Mouse (Mus musculus): ENCODE data around the gene Man2c1. TPM values are rescaled to one million over a fixed set of nuclear protein-coding genes. Genes with fewer than 3 reads are reported as not detected.

Gene Man2c1
- polyA plus RNA-seq, 1 experiment from 2014 or later: 24.4 TPM

GRCm38 (mm10) chr9:57152331-57152730, 21.8 kb downstream of the Man2c1 start:
- no peak overlapping the region for H3K9ac ChIP-seq (ENCODE audit: low read length)
- peaks cover 7% of the 10 kb centered on the region for H3K4me1 ChIP-seq (ENCODE audit: control insufficient read depth, insufficient read depth, low read length)
- 46% methylated on average over 6 of the region's 6 CpGs for WGBS
- no peak for ATAC-seq
- no peaks in the 10 kb centered on the region for H3K9me3 ChIP-seq (replicated peaks; ENCODE audit: control insufficient read depth, low read length)
- no peak overlapping the region for H3K4me3 ChIP-seq (ENCODE audit: low read depth, low read length)
- H3K36me3 ChIP-seq (ENCODE audit: control insufficient read depth, insufficient read depth, low read length): 0 out of 2 replicates have a peak, but pooled peaks cover 3% of the 10 kb centered on the region
- H3K27me3 ChIP-seq (replicated peaks; ENCODE audit: control insufficient read depth, insufficient read depth, low read length): no peaks in the 10 kb centered on the region
- H3K27ac ChIP-seq (ENCODE audit: low read depth, low read length): no peak overlapping the region
- no peak for DNase-seq (ENCODE audit: low spot score)
- no peak overlapping the region for H3K4me2 ChIP-seq (ENCODE audit: low read length)

- H3K36me3 ChIP-seq (ENCODE audit: control insufficient read depth, insufficient read depth, low read length): 0 out of 2 replicates have a peak, but pooled peaks cover 3% of the 10 kb centered on the region
- H3K4me3 ChIP-seq (ENCODE audit: low read depth, low read length): no peak overlapping the region
- no peak for DNase-seq (ENCODE audit: low spot score)
- H3K27ac ChIP-seq (ENCODE audit: low read depth, low read length): no peak overlapping the region
- H3K9ac ChIP-seq (ENCODE audit: low read length): no peak overlapping the region
- WGBS: 93% methylated on average over 7 of the region's 7 CpGs
- no peaks in the 10 kb centered on the region for H3K9me3 ChIP-seq (replicated peaks; ENCODE audit: control insufficient read depth, low read length)
- ATAC-seq: no peak
- H3K4me1 ChIP-seq (ENCODE audit: control insufficient read depth, insufficient read depth, low read length): peaks cover 6% of the 10 kb centered on the region; the same call in 1 of the 2 replicates
- H3K4me2 ChIP-seq (ENCODE audit: low read length): no peak overlapping the region
- no peaks in the 10 kb centered on the region for H3K27me3 ChIP-seq (replicated peaks; ENCODE audit: control insufficient read depth, insufficient read depth, low read length)
These were observed 25.9 kb downstream of the Man2c1 start for GRCm38 (mm10) chr9:57156383-57156782.

GRCm38 (mm10) chr9:57156823-57157222, 26.3 kb downstream of the Man2c1 start:
- no peaks in the 10 kb centered on the region for H3K9me3 ChIP-seq (replicated peaks; ENCODE audit: control insufficient read depth, low read length)
- H3K4me1 ChIP-seq (ENCODE audit: control insufficient read depth, insufficient read depth, low read length): peaks cover 6% of the 10 kb centered on the region; the same call in 1 of the 2 replicates
- no peaks in the 10 kb centered on the region for H3K27me3 ChIP-seq (replicated peaks; ENCODE audit: control insufficient read depth, insufficient read depth, low read length)
- ATAC-seq (no peak), DNase-seq (ENCODE audit: low spot score) (no peak)
- whole genome bisulfite sequencing: 85% methylated on average over 8 of the region's 8 CpGs
- H3K4me3 ChIP-seq (ENCODE audit: low read depth, low read length): no peak overlapping the region
- no peak overlapping the region for H3K27ac ChIP-seq (ENCODE audit: low read depth, low read length)
- no peak overlapping the region for H3K9ac ChIP-seq (ENCODE audit: low read length)
- H3K36me3 ChIP-seq (ENCODE audit: control insufficient read depth, insufficient read depth, low read length): 0 out of 2 replicates have a peak, but pooled peaks cover 3% of the 10 kb centered on the region
- H3K4me2 ChIP-seq (ENCODE audit: low read length): peak overlapping the region; percentile 65

- Histone ChIP-seq H3K4me2 (ENCODE audit: low read length) (peak overlapping the region; percentile 65), H3K27ac (ENCODE audit: low read depth, low read length) (no peak overlapping the region), H3K36me3 (ENCODE audit: control insufficient read depth, insufficient read depth, low read length) (0 out of 2 replicates have a peak, but pooled peaks cover 3% of the 10 kb centered on the region), H3K4me1 (ENCODE audit: control insufficient read depth, insufficient read depth, low read length) (peaks cover 6% of the 10 kb centered on the region; the same call in 1 of the 2 replicates), H3K9me3 (replicated peaks; ENCODE audit: control insufficient read depth, low read length) (no peaks in the 10 kb centered on the region), H3K4me3 (ENCODE audit: low read depth, low read length) (peak overlapping the region; percentile 60), H3K9ac (ENCODE audit: low read length) (peak overlapping the region; percentile 72), H3K27me3 (replicated peaks; ENCODE audit: control insufficient read depth, insufficient read depth, low read length) (no peaks in the 10 kb centered on the region)
- WGBS: 32% methylated on average over 13 of the region's 13 CpGs
- ATAC-seq (no peak), DNase-seq (ENCODE audit: low spot score) (no peak)
These were observed 27.0 kb downstream of the Man2c1 start for GRCm38 (mm10) chr9:57157499-57157898.

- under 1% methylated on average over 24 of the region's 24 CpGs for WGBS
- peak within 1 kb of the TSS; percentile 72 for H3K9ac ChIP-seq (ENCODE audit: low read length)
- peak within 1 kb of the TSS; percentile 65 for H3K4me2 ChIP-seq (ENCODE audit: low read length)
- DNase-seq (ENCODE audit: low spot score): peak; percentile 99
- H3K27ac ChIP-seq (ENCODE audit: low read depth, low read length): no peak within 1 kb of the TSS; the same call in 1 of the 2 replicates
- 0 out of 2 replicates have a peak, but pooled peaks cover 3% of the 10 kb centered on the region for H3K36me3 ChIP-seq (ENCODE audit: control insufficient read depth, insufficient read depth, low read length)
- peak; percentile 97 for ATAC-seq
- H3K9me3 ChIP-seq (replicated peaks; ENCODE audit: control insufficient read depth, low read length): no peaks in the 10 kb centered on the region
- H3K4me3 ChIP-seq (ENCODE audit: low read depth, low read length): peak within 1 kb of the TSS; percentile 60
- no peaks in the 10 kb centered on the region for H3K27me3 ChIP-seq (replicated peaks; ENCODE audit: control insufficient read depth, insufficient read depth, low read length)
- H3K4me1 ChIP-seq (ENCODE audit: control insufficient read depth, insufficient read depth, low read length): peaks cover 6% of the 10 kb centered on the region; the same call in 1 of the 2 replicates
These were observed 27.6 kb downstream of the Man2c1 start, which contains the start of gene Commd4 for GRCm38 (mm10) chr9:57158013-57158470. TSS of gene Commd4 (minus strand) at chr9:57158331.

GRCm38 (mm10) chr9:57158506-57158905, 28.0 kb downstream of the Man2c1 start:
- peak overlapping the region; percentile 60 for H3K4me3 ChIP-seq (ENCODE audit: low read depth, low read length)
- no peak for DNase-seq (ENCODE audit: low spot score)
- H3K27me3 ChIP-seq (replicated peaks; ENCODE audit: control insufficient read depth, insufficient read depth, low read length): no peaks in the 10 kb centered on the region
- H3K9me3 ChIP-seq (replicated peaks; ENCODE audit: control insufficient read depth, low read length): no peaks in the 10 kb centered on the region
- H3K4me2 ChIP-seq (ENCODE audit: low read length): peak overlapping the region; percentile 65
- peak; percentile 27 for ATAC-seq
- H3K9ac ChIP-seq (ENCODE audit: low read length): peak overlapping the region; percentile 72
- WGBS: 39% methylated on average over 11 of the region's 11 CpGs
- H3K4me1 ChIP-seq (ENCODE audit: control insufficient read depth, insufficient read depth, low read length): peaks cover 6% of the 10 kb centered on the region; the same call in 1 of the 2 replicates
- 0 out of 2 replicates have a peak, but pooled peaks cover 3% of the 10 kb centered on the region for H3K36me3 ChIP-seq (ENCODE audit: control insufficient read depth, insufficient read depth, low read length)
- H3K27ac ChIP-seq (ENCODE audit: low read depth, low read length): no peak overlapping the region; the same call in 1 of the 2 replicates

GRCm38 (mm10) chr9:57162496-57162895, 32.0 kb downstream of the Man2c1 start:
- Histone ChIP-seq H3K27me3 (replicated peaks; ENCODE audit: control insufficient read depth, insufficient read depth, low read length) (no peaks in the 10 kb centered on the region), H3K4me3 (ENCODE audit: low read depth, low read length) (no peak overlapping the region), H3K4me1 (ENCODE audit: control insufficient read depth, insufficient read depth, low read length) (peaks cover 2% of the 10 kb centered on the region; the same call in 1 of the 2 replicates), H3K4me2 (ENCODE audit: low read length) (no peak overlapping the region), H3K27ac (ENCODE audit: low read depth, low read length) (no peak overlapping the region), H3K9ac (ENCODE audit: low read length) (no peak overlapping the region), H3K36me3 (ENCODE audit: control insufficient read depth, insufficient read depth, low read length) (no peaks in the 10 kb centered on the region), H3K9me3 (replicated peaks; ENCODE audit: control insufficient read depth, low read length) (no peaks in the 10 kb centered on the region)
- 13% methylated on average over 3 of the region's 3 CpGs for WGBS
- DNase-seq (ENCODE audit: low spot score) (peak; percentile 33), ATAC-seq (no peak)

GRCm38 (mm10) chr9:57163137-57163536, 32.6 kb downstream of the Man2c1 start:
- 25% methylated on average over 2 of the region's 2 CpGs for WGBS
- DNase-seq (ENCODE audit: low spot score): no peak

GRCm38 (mm10) chr9:57166173-57166572, 35.7 kb downstream of the Man2c1 start:
- Histone ChIP-seq H3K4me3 (ENCODE audit: low read depth, low read length) (no peak overlapping the region), H3K27ac (ENCODE audit: low read depth, low read length) (no peak overlapping the region), H3K9ac (ENCODE audit: low read length) (no peak overlapping the region), H3K9me3 (replicated peaks; ENCODE audit: control insufficient read depth, low read length) (no peaks in the 10 kb centered on the region), H3K36me3 (ENCODE audit: control insufficient read depth, insufficient read depth, low read length) (no peaks in the 10 kb centered on the region), H3K4me1 (ENCODE audit: control insufficient read depth, insufficient read depth, low read length) (no peaks in the 10 kb centered on the region), H3K27me3 (replicated peaks; ENCODE audit: control insufficient read depth, insufficient read depth, low read length) (no peaks in the 10 kb centered on the region), H3K4me2 (ENCODE audit: low read length) (no peak overlapping the region)
- WGBS: 80% methylated on average over 2 of the region's 2 CpGs
- DNase-seq (ENCODE audit: low spot score): no peak
- no peak for ATAC-seq

More at GRCm38 (mm10) chr9:57163137-57163536, 32.6 kb downstream of the Man2c1 start:
- Histone ChIP-seq H3K9ac (ENCODE audit: low read length) (no peak overlapping the region), H3K9me3 (replicated peaks; ENCODE audit: control insufficient read depth, low read length) (no peaks in the 10 kb centered on the region), H3K36me3 (ENCODE audit: control insufficient read depth, insufficient read depth, low read length) (no peaks in the 10 kb centered on the region), H3K4me3 (ENCODE audit: low read depth, low read length) (no peak overlapping the region), H3K27ac (ENCODE audit: low read depth, low read length) (no peak overlapping the region), H3K4me1 (ENCODE audit: control insufficient read depth, insufficient read depth, low read length) (no peaks in the 10 kb centered on the region), H3K4me2 (ENCODE audit: low read length) (no peak overlapping the region), H3K27me3 (replicated peaks; ENCODE audit: control insufficient read depth, insufficient read depth, low read length) (no peaks in the 10 kb centered on the region)
- no peak for ATAC-seq

All from forebrain, embryonic 14.5 days (tissue).